Mouse (Mus musculus) myocyte (in vitro differentiated cells): ENCODE measurements around the gene Gm49601. TPM values are rescaled to one million over a fixed set of nuclear protein-coding genes. Genes with fewer than 3 reads are reported as not detected.

Experiments
- H3K27me3 ChIP-seq: one replicate; pipeline ENCODE4 v1.6.1; 2011; ENCODE audit not compliant: control insufficient read depth, insufficient read depth, insufficient read length
- H3K36me3 ChIP-seq: one replicate; pipeline ENCODE4 v1.6.1; 2011; ENCODE audit not compliant: control insufficient read depth, insufficient read depth
- H3K4me2 ChIP-seq: one replicate; pipeline ENCODE4 v1.6.1; 2011; ENCODE audit warnings: low read depth, control low read depth
- H3K4me3 ChIP-seq: one replicate; pipeline ENCODE4 v1.5.1; 2011; ENCODE audit warnings: mild to moderate bottlenecking, control low read depth, moderate library complexity
- H3K79me2 ChIP-seq: one replicate; pipeline ENCODE4 v1.6.1; 2011; ENCODE audit not compliant: control insufficient read depth, insufficient read depth
- H3ac ChIP-seq: one replicate; pipeline ENCODE4 v1.6.1; 2011; ENCODE audit not compliant: control insufficient read depth, insufficient read length
- CEBPB ChIP-seq: IDR thresholded peaks from 2 replicates; pipeline ENCODE4 v1.6.1; 2011; ENCODE audit warnings: mild to moderate bottlenecking, moderate library complexity; ENCODE audit not compliant: poor library complexity, insufficient read depth, severe bottlenecking
- E2F4 ChIP-seq: IDR thresholded peaks from one replicate; pipeline ENCODE4 v1.6.1; 2011; ENCODE audit warnings: mild to moderate bottlenecking, control low read depth, moderate library complexity; ENCODE audit not compliant: insufficient read depth
- MAX ChIP-seq: IDR thresholded peaks from one replicate; pipeline ENCODE4 v1.6.1; 2011; ENCODE audit warnings: low read depth, mild to moderate bottlenecking, control low read depth
- MYOD1 ChIP-seq, 3 experiments: IDR thresholded peaks; one replicate each; pipeline ENCODE4 v1.6.1; 2011; ENCODE audit warnings: control low read depth in 2 of 3, low read depth in 2 of 3, mild to moderate bottlenecking in 2 of 3, moderate library complexity in 1 of 3; ENCODE audit not compliant: insufficient read length in 2 of 3, control insufficient read depth in 1 of 3
- MYOG ChIP-seq, 3 experiments: IDR thresholded peaks; one replicate each; pipeline ENCODE4 v1.6.1; 2011; ENCODE audit warnings: control low read depth in 2 of 3, low read depth in 2 of 3, mild to moderate bottlenecking in 2 of 3; ENCODE audit not compliant: insufficient read length in 2 of 3, control insufficient read depth in 1 of 3, insufficient read depth in 1 of 3
- POLR2A ChIP-seq: IDR thresholded peaks from one replicate; pipeline ENCODE4 v1.6.1; 2011; ENCODE audit warnings: low read depth, mild to moderate bottlenecking, control low read depth, moderate library complexity; ENCODE audit not compliant: insufficient read length
- REST ChIP-seq: IDR thresholded peaks from one replicate; pipeline ENCODE4 v1.6.1; 2011; ENCODE audit warnings: mild to moderate bottlenecking, control low read depth, moderate library complexity; ENCODE audit not compliant: insufficient read depth, insufficient read length
- SRF ChIP-seq: IDR thresholded peaks from one replicate; pipeline ENCODE4 v1.6.1; 2011; ENCODE audit warnings: low read depth; ENCODE audit not compliant: control insufficient read depth, insufficient read length
- TCF12 ChIP-seq: IDR thresholded peaks from one replicate; pipeline ENCODE4 v1.6.1; 2011; ENCODE audit warnings: mild to moderate bottlenecking, control low read depth; ENCODE audit not compliant: poor library complexity, insufficient read depth, severe bottlenecking
- TCF3 ChIP-seq: IDR thresholded peaks from one replicate; pipeline ENCODE4 v1.6.1; 2011; ENCODE audit warnings: low read depth, control low read depth; ENCODE audit not compliant: insufficient read length
- USF1 ChIP-seq: IDR thresholded peaks from one replicate; pipeline ENCODE4 v1.6.1; 2011; ENCODE audit warnings: low read depth, mild to moderate bottlenecking, control low read depth, moderate library complexity
- polyA plus RNA-seq: library from polyadenylated mRNA; unstranded; fragments of >200 nt; fragmentation: generic; extraction: Trizol; gene quantifications from one replicate; pipeline ENCODE4 v1.2.1, GENCODE M21; 2012; ENCODE audit warnings: missing spikeins

Gm49601 gene
- polyA plus RNA-seq, 1 experiment: 11.4 TPM

- Histone ChIP-seq H3K4me3 (no peak overlapping the region), H3K4me2 (no peak overlapping the region), H3ac (no peak overlapping the region), H3K79me2 (no peaks in the 10 kb centered on the region), H3K27me3 (no peaks in the 10 kb centered on the region), H3K36me3 (no peaks in the 10 kb centered on the region)
- TF ChIP-seq MYOD1 (IDR thresholded peaks at IDR 0.05; ENCODE audit: control insufficient read depth in 1 of 3, insufficient read length in 2 of 3, low read depth in 2 of 3) (no peak), MAX (no peak), MYOG (IDR thresholded peaks at IDR 0.05; ENCODE audit: control insufficient read depth in 1 of 3, insufficient read depth in 1 of 3, insufficient read length in 2 of 3, low read depth in 2 of 3) (no peak), E2F4 (no peak), CEBPB (no peak), REST (no peak), TCF3 (no peak), POLR2A (no peak), TCF12 (no peak), SRF (no peak)
These were observed 49.2 kb downstream of the Gm49601 start for GRCm38 (mm10) chr16:18577071-18577470.

GRCm38 (mm10) chr16:18574196-18574595, 52.0 kb downstream of the Gm49601 start:
- Histone ChIP-seq H3K4me3 (no peak overlapping the region), H3K79me2 (no peaks in the 10 kb centered on the region)

More at GRCm38 (mm10) chr16:18574196-18574595, 52.0 kb downstream of the Gm49601 start:
- Histone ChIP-seq H3K27me3 (no peaks in the 10 kb centered on the region), H3K36me3 (no peaks in the 10 kb centered on the region), H3K4me2 (no peak overlapping the region), H3ac (no peak overlapping the region)
- TF ChIP-seq TCF3: no peak
- TF ChIP-seq CEBPB: no peak
- no peak for TF ChIP-seq MYOG (IDR thresholded peaks at IDR 0.05; ENCODE audit: control insufficient read depth in 1 of 3, insufficient read depth in 1 of 3, insufficient read length in 2 of 3, low read depth in 2 of 3)
- TF ChIP-seq REST: no peak
- no peak for TF ChIP-seq USF1

Other genes with a start within 250 kb of the Gm49601 start
- gene Txnrd2, start 200.0 kb downstream of the Gm49601 start, polyA plus RNA-seq: 21.3 TPM
- gene Comt, start 199.6 kb downstream of the Gm49601 start, polyA plus RNA-seq: 93.6 TPM
- 6.6 TPM for gene Gnb1l, start 127.7 kb downstream of the Gm49601 start, polyA plus RNA-seq
- gene Rtl10, start 127.5 kb downstream of the Gm49601 start, polyA plus RNA-seq: 2.7 TPM
- 16.9 TPM for gene Tbx1, start 35.8 kb downstream of the Gm49601 start, polyA plus RNA-seq
- gene Gp1bb, start 4.0 kb downstream of the Gm49601 start, polyA plus RNA-seq: 9.4 TPM
- gene Sept5, start 3.5 kb upstream of the Gm49601 start, polyA plus RNA-seq: 112 TPM
- 0.35 TPM for gene Cldn5, start 150.4 kb upstream of the Gm49601 start, polyA plus RNA-seq
- gene Ufd1, start 185.4 kb upstream of the Gm49601 start, polyA plus RNA-seq: 32.0 TPM
- gene Cdc45, start 185.6 kb upstream of the Gm49601 start, polyA plus RNA-seq: 13.6 TPM
- 1.2 TPM for gene 2510002D24Rik, start 210.2 kb upstream of the Gm49601 start, polyA plus RNA-seq
- 0.49 TPM for gene Gm28539, start 210.2 kb upstream of the Gm49601 start, polyA plus RNA-seq